Comparison of ENCODE assay signal across 8 mouse cellular contexts in the genomic region with DNA sequence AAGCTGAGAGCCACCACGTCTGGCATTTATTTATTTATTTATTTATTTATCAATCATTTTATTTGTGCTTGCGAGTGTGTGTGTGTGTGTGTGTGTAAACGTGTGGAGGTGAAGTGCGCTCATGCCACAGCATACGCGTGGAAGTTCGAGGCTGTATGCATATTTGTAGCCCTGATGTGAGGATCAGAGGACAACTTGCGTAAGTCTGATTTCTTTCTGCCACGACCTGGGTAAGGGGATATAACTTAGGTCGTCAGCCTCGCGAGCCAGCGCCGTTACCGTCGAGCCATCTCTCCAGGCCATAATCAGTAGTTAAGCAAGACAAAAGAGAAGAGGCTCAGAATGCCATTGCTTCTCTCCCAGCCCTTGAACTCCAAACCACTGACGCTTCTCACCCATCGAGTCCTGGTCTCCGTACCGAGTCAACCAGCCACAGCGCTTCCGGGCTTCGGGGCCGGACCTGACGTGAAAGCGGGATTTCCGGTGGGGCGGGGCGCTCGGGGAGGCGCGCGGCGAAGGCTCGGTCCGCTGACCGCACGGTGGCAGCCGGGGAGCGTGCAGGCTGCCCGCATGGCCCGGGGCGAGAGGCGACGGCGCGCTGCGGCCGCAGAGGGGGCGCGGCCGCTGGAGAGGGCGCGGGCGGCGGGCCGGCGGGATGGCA. TPM values are rescaled to one million over a fixed set of nuclear protein-coding genes. Genes with fewer than 3 reads are reported as not detected.
DNase-seq lines count a peak whose midpoint lies in the region; ATAC-seq and TF ChIP-seq lines count a peak whose summit lies in the region.

Gene Mogs (plus strand): TSS at position 486 of the 661 bp plus-strand sequence.

- CTCF ChIA-PET in Patski (lab: Charles Lee) = interaction anchor here (0.7 to 1.0 kb wide), 2 partner anchors 10 to 119 kb away, joined by 3 to 8 read pairs; no protein-coding TSS in a partner anchor

- no peaks in the 10 kb centered on the region for H3K9me3 ChIP-seq in hindbrain, embryonic 13.5 days

- POLR2A ChIA-PET in Patski (lab: Charles Lee) = interaction anchor here (0.6 to 1.1 kb wide), 3 partner anchors 9 to 144 kb away, joined by 3 to 5 read pairs (median 3); no protein-coding TSS in a partner anchor

- peak within 1 kb of the TSS; percentile 89 for H3K27ac ChIP-seq in hindbrain, embryonic 13.5 days

- H3K4me2 ChIP-seq in hindbrain, embryonic 13.5 days = peak within 1 kb of the TSS; percentile 99

- no peak for TF ChIP-seq CTCF in Patski (IDR thresholded peaks at IDR 0.05)

- peaks cover 55% of the 10 kb centered on the region for H3K4me1 ChIP-seq in hindbrain, embryonic 13.5 days (replicated peaks)

- peak within 1 kb of the TSS; percentile 94 for H3K9ac ChIP-seq in hindbrain, embryonic 13.5 days

- peak within 1 kb of the TSS; percentile 88 for H3K4me3 ChIP-seq in hindbrain, embryonic 13.5 days

- H3K36me3 ChIP-seq in hindbrain, embryonic 13.5 days = peaks cover 33% of the 10 kb centered on the region

- no peak for DNase-seq in Patski (ENCODE audit: low read depth, low spot score)
- peak; percentile 94 to 97 for DNase-seq in cerebellum, postnatal 25 days
- peak; percentile 85 to 88 for DNase-seq in frontal cortex, postnatal 25 days (ENCODE audit: low spot score in 2 of 2)
- peak; percentile 85 to 88 for DNase-seq in layer of hippocampus, postnatal 25 days (ENCODE audit: extremely low spot score in 1 of 2, low spot score in 1 of 2)
- DNase-seq in lung, postnatal 25 days (ENCODE audit: low spot score) = peak; percentile 96
- DNase-seq in retina, adult 2 months (ENCODE audit: low read depth, low spot score) = peak; percentile 75
- DNase-seq in thymus, postnatal 36 days = peak; percentile 92 to 93

- in situ Hi-C loops in Patski (cut with MboI; ENCODE audit: low pct_unique_long_range_greater_than_20kb) = loop anchor here (5.0 kb wide), 1 partner anchor 42 kb away; the partner anchor contains the start of genes 1700003E16Rik and Wdr54

- no peaks in the 10 kb centered on the region for H3K27me3 ChIP-seq in Patski
- no peaks in the 10 kb centered on the region for H3K27me3 ChIP-seq in hindbrain, embryonic 13.5 days

- peak; percentile 83 for ATAC-seq in Patski
- ATAC-seq in hindbrain, embryonic 13.5 days (ENCODE audit: low FRiP score) = peak; percentile 89

- 2% methylated on average over 48 of the region's 58 CpGs for WGBS in hindbrain, embryonic 13.5 days

RNA-seq across cellular contexts. Expression of gene Mogs, which starts in this region (rescaled TPM):
- polyA plus RNA-seq in Patski (2021) = 34.6 TPM
- 21.5 and 25.7 TPM in 2 replicates for polyA plus RNA-seq in hindbrain, embryonic 13.5 days (2015; fragmentation: Nextera tagmentation; extraction: Ambion mirVana)
- 10 to 100 TPM; 25.7 to 28.9 TPM for total RNA-seq in layer of hippocampus, postnatal 25 days (2021)
